7 mouse cellular contexts compared by ENCODE assay signal in the genomic region with DNA sequence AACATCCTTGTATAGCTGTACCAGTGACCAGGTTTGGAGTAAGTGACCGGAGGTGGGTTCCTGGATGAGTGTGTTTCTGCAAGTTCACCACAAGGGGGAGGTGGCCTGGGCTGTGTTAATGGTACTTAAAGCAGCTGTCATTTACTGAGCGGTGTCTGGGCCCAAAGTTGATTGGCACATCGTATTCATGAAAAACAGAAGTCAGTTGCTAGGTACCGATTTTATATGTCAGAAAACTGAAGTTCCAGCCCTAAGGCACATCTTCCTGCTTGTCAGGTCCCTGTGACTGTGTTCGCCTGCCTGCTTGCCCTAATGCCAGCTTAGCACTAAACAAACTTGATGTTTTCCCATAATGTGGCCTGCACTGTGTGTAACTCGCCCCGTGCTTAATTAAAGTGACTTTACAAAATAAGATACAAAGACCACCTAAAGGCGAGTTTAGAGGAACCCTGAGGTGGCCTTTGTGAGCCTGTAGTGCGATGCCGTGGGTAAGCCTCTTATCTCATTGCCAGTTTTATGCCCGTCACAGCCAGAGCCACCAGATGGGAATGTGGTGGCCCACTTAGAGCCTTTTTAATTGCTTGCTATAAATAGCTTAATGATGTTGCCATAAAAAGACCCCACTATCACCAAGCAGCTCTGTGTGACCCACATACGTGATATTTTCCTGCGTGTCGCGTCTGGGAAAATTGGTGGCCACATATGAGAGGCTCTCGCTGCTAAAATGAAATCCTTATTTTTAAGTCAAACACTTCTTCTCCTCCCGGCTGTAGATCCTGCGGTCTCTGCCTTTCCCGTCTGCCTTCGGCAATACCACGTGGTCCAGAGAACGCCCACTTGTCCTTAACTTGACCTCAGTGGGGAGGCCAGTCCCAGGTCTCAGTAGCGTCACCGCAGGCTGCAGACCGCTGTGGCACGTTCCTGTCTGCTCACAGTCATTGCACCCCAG.
DNase-seq lines count a peak whose midpoint lies in the region; ATAC-seq lines count a peak whose summit lies in the region.

No protein-coding gene starts in this region.

- no peak for ATAC-seq in megakaryocyte, adult 5-6 weeks (ENCODE audit: poor library complexity, severe bottlenecking)
- ATAC-seq in heart, embryonic 14.5 days (ENCODE audit: insufficient number of reproducible peaks, insufficient read depth, low FRiP score, low read depth): peak; percentile 72
- 0 out of 2 replicates have a peak, but pooled peaks have one; percentile 37 for ATAC-seq in megakaryocyte progenitor cell, adult 5-6 weeks (replicated peaks; ENCODE audit: poor library complexity)

- peak overlapping the region; percentile 55; the same call in 1 of the 2 replicates for H3K9ac ChIP-seq in heart, embryonic 14.5 days (ENCODE audit: low read length)

- no peaks in the 10 kb centered on the region for H3K4me1 ChIP-seq in megakaryocyte, embryonic 14.5 days
- peaks cover 0 to 8% of the 10 kb centered on the region in 2 experiments; a peak in 2 of 4 replicates for H3K4me1 ChIP-seq in heart, embryonic 14.5 days (ENCODE audit: control insufficient read depth in 2 of 2, insufficient read depth in 2 of 2, low read length in 2 of 2)

- H3K27me3 ChIP-seq in megakaryocyte, embryonic 14.5 days (replicated peaks): no peaks in the 10 kb centered on the region
- no peaks in the 10 kb centered on the region for H3K27me3 ChIP-seq in heart, embryonic 14.5 days (ENCODE audit: control insufficient read depth, insufficient read depth, low read length)

- DNase-seq in cerebellum, postnatal 36 days: peak; percentile 30 to 47
- peak; percentile 21 for DNase-seq in telencephalon, adult 2 months (ENCODE audit: low read depth, low spot score)
- DNase-seq in thymus, postnatal 10 days (ENCODE audit: low spot score in 2 of 2): no peak

- H3K4me3 ChIP-seq in megakaryocyte, embryonic 14.5 days (replicated peaks): peak overlapping the region; percentile 70
- H3K4me3 ChIP-seq in heart, embryonic 14.5 days (ENCODE audit: control insufficient read depth in 1 of 2, insufficient read depth in 1 of 2, low read depth in 1 of 2, low read length in 2 of 2): peak overlapping the region; percentile 21 to 25

- no peaks in the 10 kb centered on the region for H3K36me3 ChIP-seq in megakaryocyte, embryonic 14.5 days (replicated peaks; ENCODE audit: low read length)
- no peaks in the 10 kb centered on the region for H3K36me3 ChIP-seq in heart, embryonic 14.5 days (ENCODE audit: control insufficient read depth, insufficient read depth, low read length)

- peak overlapping the region; percentile 61 for H3K4me2 ChIP-seq in heart, embryonic 14.5 days (ENCODE audit: low read length)

- H3K27ac ChIP-seq in heart, embryonic 14.5 days (replicated peaks in 1 of 2; ENCODE audit: control insufficient read depth in 1 of 2, insufficient read depth in 1 of 2, low read depth in 2 of 2, low read length in 2 of 2): peak overlapping the region; percentile 64 to 72

- WGBS in heart, embryonic 14.5 days: 37% methylated on average over 26 of the region's 26 CpGs

- peaks cover 40% of the 10 kb centered on the region for H3K9me3 ChIP-seq in megakaryocyte, embryonic 14.5 days
- no peaks in the 10 kb centered on the region for H3K9me3 ChIP-seq in heart, embryonic 14.5 days (ENCODE audit: control insufficient read depth, low read length)

Comparison
In these comparisons a context has a peak if more than half of its experiments do, and no peak if none do; other contexts are left out.
1. DNase-seq: peak in cerebellum, postnatal 36 days (2 of 2) and telencephalon, adult 2 months (single experiment); none in thymus, postnatal 10 days (0 of 2).